Mouse (Mus musculus): ENCODE data around the gene C3. TPM values are rescaled to one million over a fixed set of nuclear protein-coding genes. Genes with fewer than 3 reads are reported as not detected.

Gene C3
- polyA plus RNA-seq, 1 experiment from 2014 or later: 98.2 TPM

Small RNAs within 50 kb of the gene (microRNA-seq; reads per million reads assigned to microRNA genes)
- not detected for gene Mir6978

Other genes with a start within 250 kb of the C3 start
- not detected in 2 replicates for gene Acer1, start 246.0 kb downstream of the C3 start, polyA plus RNA-seq (2015; fragmentation: Nextera tagmentation; extraction: Ambion mirVana)
- gene Clpp, start 237.8 kb downstream of the C3 start, polyA plus RNA-seq (2015; fragmentation: Nextera tagmentation; extraction: Ambion mirVana): 88.2 and 100.0 TPM in 2 replicates
- gene Alkbh7, start 230.8 kb downstream of the C3 start, polyA plus RNA-seq (2015; fragmentation: Nextera tagmentation; extraction: Ambion mirVana): 19.7 and 20.9 TPM in 2 replicates
- 0.23 TPM in 1 of 2 replicates, not detected in the other for gene Pspn, start 228.1 kb downstream of the C3 start, polyA plus RNA-seq (2015; fragmentation: Nextera tagmentation; extraction: Ambion mirVana)
- gene Gtf2f1, start 216.8 kb downstream of the C3 start, polyA plus RNA-seq (2015; fragmentation: Nextera tagmentation; extraction: Ambion mirVana): 64.4 and 73.9 TPM in 2 replicates
- gene Gm17949, start 216.7 kb downstream of the C3 start, polyA plus RNA-seq (2015; fragmentation: Nextera tagmentation; extraction: Ambion mirVana): 0.20 and 0.21 TPM in 2 replicates
- gene Khsrp, start 196.6 kb downstream of the C3 start, polyA plus RNA-seq (2015; fragmentation: Nextera tagmentation; extraction: Ambion mirVana): 26.2 and 27.8 TPM in 2 replicates
- not detected in 2 replicates for gene Slc25a41, start 186.5 kb downstream of the C3 start, polyA plus RNA-seq (2015; fragmentation: Nextera tagmentation; extraction: Ambion mirVana)
- 2.9 and 3.1 TPM in 2 replicates for gene Crb3, start 169.0 kb downstream of the C3 start, polyA plus RNA-seq (2015; fragmentation: Nextera tagmentation; extraction: Ambion mirVana)
- gene Slc25a23, start 168.3 kb downstream of the C3 start, polyA plus RNA-seq (2015; fragmentation: Nextera tagmentation; extraction: Ambion mirVana): 2.4 and 2.9 TPM in 2 replicates
- gene Dennd1c, start 149.6 kb downstream of the C3 start, polyA plus RNA-seq (2015; fragmentation: Nextera tagmentation; extraction: Ambion mirVana): 0.97 and 1.6 TPM in 2 replicates
- gene Tubb4a, start 140.4 kb downstream of the C3 start, polyA plus RNA-seq (2015; fragmentation: Nextera tagmentation; extraction: Ambion mirVana): 0.55 and 0.87 TPM in 2 replicates
- 1.0 and 1.1 TPM in 2 replicates for gene Tnfsf9, start 122.8 kb downstream of the C3 start, polyA plus RNA-seq (2015; fragmentation: Nextera tagmentation; extraction: Ambion mirVana)
- not detected in 2 replicates for gene Cd70, start 78.4 kb downstream of the C3 start, polyA plus RNA-seq (2015; fragmentation: Nextera tagmentation; extraction: Ambion mirVana)
- gene Tnfsf14, start 34.0 kb downstream of the C3 start, polyA plus RNA-seq (2015; fragmentation: Nextera tagmentation; extraction: Ambion mirVana): 1.4 and 1.8 TPM in 2 replicates
- 13.7 and 15.2 TPM in 2 replicates for gene Gpr108, start 20.3 kb upstream of the C3 start, polyA plus RNA-seq (2015; fragmentation: Nextera tagmentation; extraction: Ambion mirVana)
- 10.4 and 11.9 TPM in 2 replicates for gene Trip10, start 21.3 kb upstream of the C3 start, polyA plus RNA-seq (2015; fragmentation: Nextera tagmentation; extraction: Ambion mirVana)
- gene Vav1, start 51.0 kb upstream of the C3 start, polyA plus RNA-seq (2015; fragmentation: Nextera tagmentation; extraction: Ambion mirVana): 11.6 and 12.5 TPM in 2 replicates
- gene Adgre1, start 130.6 kb upstream of the C3 start, polyA plus RNA-seq (2015; fragmentation: Nextera tagmentation; extraction: Ambion mirVana): 17.0 and 20.5 TPM in 2 replicates

Data from liver, embryonic 13.5 days (tissue).